Mouse (Mus musculus) small intestine, adult 2 months (tissue): ENCODE results near the gene Mrps25.

Experiments
- CTCF ChIP-seq: fragments of 200-500 bp; IDR thresholded peaks from 2 replicates; pipeline ENCODE4 v1.5.1; 2012; ENCODE audit warnings: low read depth, mild to moderate bottlenecking, control low read depth, inconsistent platforms, low read length, moderate library complexity, mixed read lengths; ENCODE audit not compliant: insufficient replicate concordance, insufficient read length; ENCODE audit errors: extremely low read depth
- POLR2A ChIP-seq: fragments of 200-500 bp; IDR thresholded peaks from 2 replicates; pipeline ENCODE4 v1.6.1; 2012; ENCODE audit warnings: low read depth, mild to moderate bottlenecking, control low read depth, inconsistent platforms, low read length, moderate library complexity

DNA sequence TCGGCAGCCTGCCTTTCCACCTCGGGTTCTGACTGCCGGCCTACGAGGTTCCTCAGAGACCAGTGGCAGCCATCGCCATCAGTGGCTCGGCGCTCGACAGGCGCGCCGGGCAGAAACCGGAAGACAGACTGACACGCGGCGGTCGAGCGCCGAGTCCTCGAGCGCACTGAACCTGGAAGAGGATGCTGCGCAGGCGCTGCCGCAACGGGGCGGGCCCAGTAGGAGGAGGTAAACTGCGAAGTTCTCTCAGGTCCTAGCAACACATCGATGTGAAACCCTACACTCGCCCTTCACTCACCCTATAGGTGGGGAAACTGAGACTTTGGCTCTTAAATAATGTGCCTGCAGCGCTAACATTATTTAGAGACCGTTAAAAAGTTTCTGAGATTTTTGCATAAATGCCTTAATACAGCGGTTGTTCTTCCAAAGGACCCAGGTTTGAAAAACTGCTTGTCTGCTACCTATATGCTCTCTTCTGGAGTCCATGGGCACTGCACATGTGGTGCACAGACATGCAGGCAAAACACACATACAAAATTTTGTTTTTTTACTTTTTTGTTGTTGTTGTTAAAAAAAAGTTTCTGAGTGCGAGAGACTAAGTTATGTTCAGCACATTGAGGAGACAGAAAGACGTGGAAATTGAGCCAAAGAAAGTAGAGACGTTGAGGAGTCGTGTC, 31.1 kb upstream of the Mrps25 start, which contains the start of gene Rbsn:
- no peak for TF ChIP-seq CTCF
- TF ChIP-seq POLR2A = peak; percentile 85; the same call in 1 of the 2 replicates
